Mouse (Mus musculus) liver, postnatal 0 days (tissue): ENCODE measurements at regions not wholly inside any gene's neighbourhood (a gene's known extent, or its start where the extent isn't known, plus 50 kb on each side); places are given as distances from the start of the nearest gene placed in this dataset.

ENCODE experiments used
- CTCF ChIP-seq: sonication (generic); IDR thresholded peaks from 2 replicates; pipeline ENCODE4 v1.5.1; 2016; ENCODE audit warnings: antibody characterized with exemption, low read depth
- EP300 ChIP-seq: IDR thresholded peaks from 2 replicates; pipeline ENCODE4 v1.6.1; 2016; ENCODE audit warnings: antibody characterized with exemption, low read depth, mild to moderate bottlenecking

DNA sequence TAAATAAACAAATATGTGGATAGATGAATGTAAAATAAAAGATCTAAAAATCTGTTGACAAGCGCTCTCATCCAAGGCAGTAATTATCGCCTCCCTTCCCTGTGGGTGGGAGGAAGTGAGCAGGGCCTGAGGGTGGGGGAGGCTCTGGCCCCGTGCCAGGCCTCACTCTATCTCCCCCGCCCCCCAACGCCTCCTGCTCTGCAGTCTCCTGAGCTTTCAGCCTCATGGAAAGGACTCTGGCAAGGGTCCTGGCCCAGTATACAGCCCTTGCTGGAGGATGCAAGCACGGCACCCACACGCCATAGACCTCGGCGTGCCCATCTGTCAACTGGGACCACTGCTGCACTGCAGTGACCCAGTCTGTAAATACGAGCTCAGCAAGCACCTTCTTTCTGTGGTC lies 222.9 kb downstream of the Mroh4 start:
- TF ChIP-seq CTCF (no peak), EP300 (no peak)
